Mouse (Mus musculus) heart, postnatal 0 days (tissue): ENCODE measurements at regions not wholly inside any gene's neighbourhood (a gene's known extent, or its start where the extent isn't known, plus 50 kb on each side); places are given as distances from the start of the nearest gene placed in this dataset.

ENCODE experiments used
- ATAC-seq: fragments of 200-750 bp; cut with Nextera tagmentation; 2 replicates; pipeline ENCODE4 v1.8.0; 2017; ENCODE audit warnings: low read depth, moderate number of reproducible peaks, moderate library complexity; ENCODE audit not compliant: insufficient read depth
- DNase-seq: peaks from one replicate; pipeline ENCODE4 v3.0.0-alpha.2; 2016; ENCODE audit warnings: low spot score
- H3K27ac ChIP-seq: fragments of 300-500 bp; sonication (generic); 2 replicates; pipeline ENCODE4 v1.5.1; 2014; ENCODE audit warnings: low read depth, mild to moderate bottlenecking
- H3K27me3 ChIP-seq: fragments of 300-500 bp; sonication (generic); 2 replicates; pipeline ENCODE4 v1.6.1; 2014; ENCODE audit warnings: low read length, mixed read lengths; ENCODE audit not compliant: control insufficient read depth, insufficient read depth
- H3K36me3 ChIP-seq: fragments of 300-500 bp; sonication (generic); replicated peaks from 2 replicates; pipeline ENCODE4 v1.6.1; 2014; ENCODE audit warnings: low read length, mixed read lengths; ENCODE audit not compliant: control insufficient read depth, insufficient read depth
- H3K4me1 ChIP-seq: fragments of 300-500 bp; sonication (generic); 2 replicates; pipeline ENCODE4 v1.6.1; 2014; ENCODE audit warnings: antibody characterized with exemption; ENCODE audit not compliant: control insufficient read depth, insufficient read depth
- H3K4me2 ChIP-seq: fragments of 300-500 bp; sonication (generic); 2 replicates; pipeline ENCODE4 v1.6.1; 2014; ENCODE audit warnings: low read depth, mild to moderate bottlenecking, low read length, moderate library complexity
- H3K4me3 ChIP-seq: fragments of 300-500 bp; sonication (generic); 2 replicates; pipeline ENCODE4 v1.5.1; 2014; ENCODE audit warnings: low read depth, low read length
- H3K9ac ChIP-seq: fragments of 300-500 bp; sonication (generic); replicated peaks from 2 replicates; pipeline ENCODE4 v1.6.1; 2014; ENCODE audit warnings: low read depth, low read length, mixed read lengths
- H3K9me3 ChIP-seq: fragments of 300-500 bp; sonication (generic); replicated peaks from 2 replicates; pipeline ENCODE4 v1.6.1; 2016; ENCODE audit warnings: low read length; ENCODE audit not compliant: control insufficient read depth
- CTCF ChIP-seq: IDR thresholded peaks from 2 replicates; pipeline ENCODE4 v1.5.1; 2016; ENCODE audit warnings: antibody characterized with exemption, control low read depth, low read depth
- EP300 ChIP-seq: IDR thresholded peaks from 2 replicates; pipeline ENCODE4 v1.6.1; 2016; ENCODE audit warnings: antibody characterized with exemption, low read depth
- WGBS: fragments of 180-500 bp; shearing (Covaris S2); extraction: QIAGEN DNeasy Blood & Tissue Kit; methylation state at CpG from one replicate; pipeline ENCODE4 v1.1.7; 2014; 5-methylcytosine and 5-hydroxymethylcytosine counted together

- no peaks in the 10 kb centered on the region for H3K36me3 ChIP-seq
- H3K27me3 ChIP-seq: no peaks in the 10 kb centered on the region
- ATAC-seq (no peak), DNase-seq (no peak)
- no peaks in the 10 kb centered on the region; the same call in 1 of the 2 replicates for H3K4me1 ChIP-seq
- no peak overlapping the region for H3K4me3 ChIP-seq
- no peaks in the 10 kb centered on the region for H3K9me3 ChIP-seq
- H3K4me2 ChIP-seq: no peak overlapping the region
- TF ChIP-seq CTCF: no peak
- TF ChIP-seq EP300: no peak
- no peak overlapping the region for H3K27ac ChIP-seq
- WGBS: 76% methylated on average over 6 of the region's 6 CpGs
- H3K9ac ChIP-seq: no peak overlapping the region
Observed at GRCm38 (mm10) chr1:35811380-35811779, 256.8 kb upstream of the Hs6st1 start.

GRCm38 (mm10) chr1:35811795-35812194 is 256.4 kb upstream of the Hs6st1 start:
- ATAC-seq (no peak), DNase-seq (no peak)
- Histone ChIP-seq H3K4me3 (no peak overlapping the region), H3K27me3 (no peaks in the 10 kb centered on the region), H3K9ac (no peak overlapping the region), H3K4me2 (no peak overlapping the region), H3K27ac (no peak overlapping the region), H3K9me3 (no peaks in the 10 kb centered on the region), H3K36me3 (no peaks in the 10 kb centered on the region), H3K4me1 (no peaks in the 10 kb centered on the region; the same call in 1 of the 2 replicates)
- 87% methylated on average over 7 of the region's 7 CpGs for WGBS
- no peak for TF ChIP-seq EP300

- no peaks in the 10 kb centered on the region for H3K27me3 ChIP-seq
- no peak overlapping the region for H3K27ac ChIP-seq
- 83% methylated on average over 5 of the region's 5 CpGs for WGBS
- TF ChIP-seq CTCF (no peak), EP300 (no peak)
- no peaks in the 10 kb centered on the region; the same call in 1 of the 2 replicates for H3K4me1 ChIP-seq
- H3K4me3 ChIP-seq: no peak overlapping the region
- ATAC-seq (no peak), DNase-seq (no peak)
- no peaks in the 10 kb centered on the region for H3K36me3 ChIP-seq
- H3K9me3 ChIP-seq: no peaks in the 10 kb centered on the region
- no peak overlapping the region for H3K9ac ChIP-seq
- no peak overlapping the region for H3K4me2 ChIP-seq
Observed at GRCm38 (mm10) chr1:35813625-35814024, 254.6 kb upstream of the Hs6st1 start.

GRCm38 (mm10) chr1:35814207-35814606 is 254.0 kb upstream of the Hs6st1 start:
- H3K27ac ChIP-seq: no peak overlapping the region
- H3K27me3 ChIP-seq: no peaks in the 10 kb centered on the region
- ATAC-seq: no peak
- H3K9ac ChIP-seq: no peak overlapping the region
- H3K9me3 ChIP-seq: no peaks in the 10 kb centered on the region
- H3K4me3 ChIP-seq: no peak overlapping the region
- H3K36me3 ChIP-seq: no peaks in the 10 kb centered on the region
- no peak for DNase-seq
- TF ChIP-seq EP300: no peak
- TF ChIP-seq CTCF: no peak
- H3K4me1 ChIP-seq: no peaks in the 10 kb centered on the region; the same call in 1 of the 2 replicates
- WGBS: 92% methylated on average over 9 of the region's 9 CpGs
- no peak overlapping the region for H3K4me2 ChIP-seq

- Histone ChIP-seq H3K4me2 (no peak overlapping the region), H3K27me3 (no peaks in the 10 kb centered on the region), H3K36me3 (no peaks in the 10 kb centered on the region), H3K4me1 (no peaks in the 10 kb centered on the region; the same call in 1 of the 2 replicates), H3K4me3 (no peak overlapping the region), H3K9ac (no peak overlapping the region), H3K9me3 (no peaks in the 10 kb centered on the region), H3K27ac (no peak overlapping the region)
- TF ChIP-seq CTCF (no peak), EP300 (no peak)
- DNase-seq: no peak
- no peak for ATAC-seq
- 57% methylated on average over 3 of the region's 3 CpGs for WGBS
Observed at GRCm38 (mm10) chr1:35814751-35815150, 253.4 kb upstream of the Hs6st1 start.

- no peaks in the 10 kb centered on the region for H3K9me3 ChIP-seq
- no peak overlapping the region for H3K4me3 ChIP-seq
- no peaks in the 10 kb centered on the region for H3K36me3 ChIP-seq
- no peaks in the 10 kb centered on the region for H3K27me3 ChIP-seq
- ATAC-seq (no peak), DNase-seq (no peak)
- H3K4me1 ChIP-seq: no peaks in the 10 kb centered on the region
- 91% methylated on average over 6 of the region's 6 CpGs for WGBS
- no peak overlapping the region for H3K27ac ChIP-seq
- TF ChIP-seq EP300: no peak
- no peak for TF ChIP-seq CTCF
- no peak overlapping the region for H3K9ac ChIP-seq
- H3K4me2 ChIP-seq: no peak overlapping the region
Observed at GRCm38 (mm10) chr1:35821791-35822190, 246.4 kb upstream of the Hs6st1 start.
